Mouse (Mus musculus) layer of hippocampus, adult 18-20 months (tissue): ENCODE data around the gene Gm10320. TPM values are rescaled to one million over a fixed set of nuclear protein-coding genes. Genes with fewer than 3 reads are reported as not detected.

Source experiments
- DNase-seq, 2 experiments: peaks; one replicate each; pipeline ENCODE4 v3.0.0; 2022; ENCODE audit warnings: low spot score in 2 of 2
- long read RNA-seq: library from polyadenylated mRNA; stranded (forward); transcript quantifications from one replicate; pipeline ENCODE4 v2.0.0, GENCODE M21; 2021
- total RNA-seq, 2 experiments: library from RNA; stranded (reverse); gene quantifications; 2 replicates each; pipeline ENCODE4 v1.2.3; 2021

Gene Gm10320
- total RNA-seq: not detected
- long read RNA-seq: 0 reads

DNA sequence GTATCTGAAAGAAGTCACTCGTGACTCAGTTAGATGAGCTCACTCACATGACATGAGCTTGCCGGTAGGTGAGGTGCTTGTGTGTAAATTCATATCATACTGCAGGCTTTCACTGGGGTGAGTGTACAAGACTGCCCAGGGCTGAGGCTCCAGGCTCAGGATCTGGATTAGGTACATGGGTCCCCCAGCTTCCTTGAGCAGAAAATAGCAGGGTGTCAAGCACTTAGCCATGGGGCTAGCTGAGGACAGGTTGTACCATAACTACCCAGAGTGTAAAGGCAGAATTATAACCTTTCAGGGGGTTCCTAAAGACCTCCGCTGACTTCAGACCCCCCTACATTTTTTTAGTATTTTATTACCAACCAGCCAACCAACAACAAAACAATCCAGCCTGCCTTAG, at the start of gene Gm10320:
Gene Gm10320, minus strand, starts transcription at position 93 of the 400 bp plus-strand sequence.
- DNase-seq: no peak

GRCm38 (mm10) chr13:98541601-98542000, 49.8 kb upstream of the Gm10320 start:
- no peak for DNase-seq

GRCm38 (mm10) chr13:98540206-98540605, 48.4 kb upstream of the Gm10320 start:
- DNase-seq: no peak

GRCm38 (mm10) chr13:98539311-98539710, 47.5 kb upstream of the Gm10320 start:
- DNase-seq: no peak

GRCm38 (mm10) chr13:98538587-98538986, 46.8 kb upstream of the Gm10320 start:
- peak in 1 of 2 experiments; percentile 9 for DNase-seq

GRCm38 (mm10) chr13:98534913-98535262, 43.1 kb upstream of the Gm10320 start:
- DNase-seq: no peak

- DNase-seq: peak in 1 of 2 experiments; percentile 20
Measured at GRCm38 (mm10) chr13:98534190-98534912, 42.5 kb upstream of the Gm10320 start.

DNA sequence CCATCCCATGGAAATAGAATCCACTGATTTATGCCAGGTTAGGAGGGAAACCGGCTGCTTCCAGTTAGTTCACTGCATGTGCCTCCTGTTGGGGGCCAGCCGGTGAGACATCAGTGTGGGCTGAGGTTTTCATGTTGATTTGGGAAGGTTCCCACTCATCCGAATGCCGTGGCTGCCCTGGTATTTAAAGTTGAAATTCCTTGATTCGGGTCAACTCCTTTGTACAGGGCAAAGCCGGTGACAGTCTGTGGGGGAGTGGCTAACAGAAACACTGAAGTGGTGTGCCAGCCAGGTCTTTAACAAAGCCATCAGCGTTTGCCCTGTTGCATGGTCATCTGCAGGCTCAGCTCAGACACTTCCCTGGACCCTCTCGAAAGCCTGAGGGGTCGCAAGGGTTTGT, 41.6 kb upstream of the Gm10320 start:
- no peak for DNase-seq

DNA sequence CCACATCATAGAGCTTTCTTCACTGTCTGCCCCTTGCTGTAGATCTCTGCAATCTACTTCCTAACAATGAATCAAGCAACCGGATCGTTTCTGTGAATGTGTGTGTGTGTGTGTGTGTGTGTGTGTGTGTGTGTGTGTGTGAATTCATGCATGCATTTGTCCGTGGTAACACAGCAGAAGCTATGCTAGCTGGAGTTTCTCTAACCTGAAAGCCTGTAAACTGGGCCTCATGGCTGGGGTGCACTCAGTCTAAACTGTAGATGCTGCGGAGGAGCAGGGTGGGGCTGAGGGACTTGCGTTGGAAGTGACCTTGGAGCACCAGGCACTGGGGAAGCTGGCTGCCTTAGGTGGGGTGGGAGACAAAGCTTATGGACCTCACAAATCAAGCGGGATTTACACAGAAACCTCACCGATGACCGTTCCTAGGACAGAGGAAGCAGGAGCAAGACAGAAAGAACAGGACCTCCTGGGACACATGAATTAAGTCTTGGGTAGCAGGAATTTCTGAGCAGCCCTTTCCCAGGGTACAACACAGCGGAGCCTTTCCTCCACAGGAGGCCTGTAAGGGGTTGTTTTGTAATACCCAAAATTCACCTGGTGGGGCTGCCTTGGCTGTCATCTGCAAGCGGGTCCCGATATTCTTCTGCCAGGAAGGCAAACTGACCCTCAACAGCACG, 41.0 kb upstream of the Gm10320 start:
- DNase-seq: no peak

DNA sequence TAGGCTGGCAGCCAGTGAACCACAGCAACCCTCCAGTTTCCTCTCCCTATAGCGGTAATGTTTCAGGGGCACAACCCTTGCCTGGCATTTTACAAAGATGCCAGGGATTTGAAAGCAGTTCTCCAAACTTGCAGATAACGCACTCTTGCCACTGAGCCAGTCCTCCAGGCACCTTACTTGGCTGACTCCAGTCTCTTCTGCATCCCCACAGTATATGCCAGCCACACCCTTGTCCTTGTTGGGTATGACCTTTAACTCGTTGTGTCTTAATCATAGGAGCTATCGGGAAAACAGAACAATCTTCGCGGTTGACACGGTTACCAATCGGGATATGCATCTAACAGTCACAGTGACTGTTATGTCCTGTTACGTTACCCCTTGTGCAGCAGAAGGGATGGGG, 40.2 kb upstream of the Gm10320 start:
- no peak for DNase-seq

- no peak for DNase-seq
Measured at GRCm38 (mm10) chr13:98531306-98531705, 39.5 kb upstream of the Gm10320 start.

DNA sequence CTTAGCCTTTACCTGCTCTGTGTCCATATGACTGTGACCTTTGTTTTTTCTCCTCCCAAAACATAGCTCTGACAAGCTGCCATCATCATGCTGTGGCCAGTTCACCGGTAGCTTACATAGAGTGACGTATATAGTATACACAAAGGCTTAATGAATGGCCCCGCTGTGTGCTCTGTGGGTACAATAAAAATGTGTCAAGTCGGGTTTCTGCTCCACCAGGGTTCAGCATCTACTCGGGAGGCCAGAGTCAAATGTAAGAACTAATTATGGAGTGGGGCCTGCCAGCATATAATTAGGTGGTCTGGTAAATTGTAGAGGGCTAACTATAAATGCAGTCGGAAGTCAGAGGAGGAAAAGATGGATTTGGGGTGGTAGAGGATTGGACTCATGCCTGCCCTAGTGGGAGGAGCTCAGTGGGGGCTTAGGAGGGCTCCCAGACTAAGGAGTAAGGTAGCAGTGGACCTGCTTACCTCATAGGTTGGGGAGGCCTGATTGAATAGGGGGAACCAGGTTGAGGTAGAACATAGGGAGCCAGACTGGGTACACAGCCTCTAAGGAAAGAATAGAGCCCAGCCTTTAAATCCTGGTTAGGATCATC, 32.0 kb upstream of the Gm10320 start:
- no peak for DNase-seq

DNA sequence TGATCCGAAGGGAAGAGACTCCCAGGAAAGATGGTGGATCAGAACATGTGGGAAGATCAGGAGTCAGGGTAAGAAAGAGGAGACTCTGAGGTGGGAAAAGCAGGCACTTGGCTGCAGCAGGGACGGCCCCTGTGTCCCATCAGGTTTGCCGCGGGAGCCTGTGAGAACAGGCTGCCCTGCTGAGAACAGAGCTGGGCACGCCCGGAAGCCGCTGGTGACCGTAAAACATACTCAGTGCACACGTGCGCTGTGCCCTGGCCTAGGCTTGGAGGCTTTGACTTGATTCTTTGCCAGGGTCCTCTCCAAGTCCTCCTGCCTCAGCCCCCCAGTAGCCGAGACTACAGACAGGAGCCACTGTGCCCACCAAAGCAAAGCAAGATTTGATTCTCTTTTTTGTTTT, 26.5 kb upstream of the Gm10320 start:
- DNase-seq: no peak

GRCm38 (mm10) chr13:98517666-98518065, 25.9 kb upstream of the Gm10320 start:
- no peak for DNase-seq

- peak in 1 of 2 experiments; percentile 70 for DNase-seq
Measured at GRCm38 (mm10) chr13:98516985-98517384, 25.2 kb upstream of the Gm10320 start.

GRCm38 (mm10) chr13:98512066-98512465, 20.3 kb upstream of the Gm10320 start:
- no peak for DNase-seq

DNA sequence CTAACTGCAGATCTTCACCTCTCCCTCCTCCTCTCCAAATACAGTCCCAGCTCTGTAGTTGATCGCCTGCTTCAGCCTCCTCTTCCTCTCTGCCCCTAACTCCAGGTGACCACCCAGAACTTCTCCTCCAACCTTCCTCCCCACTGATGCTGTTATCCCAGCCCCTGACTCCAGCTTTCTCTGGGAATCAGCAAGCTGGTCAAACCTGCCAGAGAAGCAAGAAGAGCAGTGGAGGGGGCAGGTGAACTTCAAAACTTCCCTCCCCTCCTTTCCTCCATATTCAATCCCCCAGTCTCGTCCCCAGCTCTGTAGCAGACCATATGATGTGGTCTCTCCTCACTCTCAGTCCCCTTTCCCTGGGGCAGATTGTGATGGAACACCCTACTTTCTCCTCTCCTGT, 15.9 kb upstream of the Gm10320 start:
- no peak for DNase-seq

GRCm38 (mm10) chr13:98506496-98506895, 14.7 kb upstream of the Gm10320 start:
- no peak for DNase-seq

DNA sequence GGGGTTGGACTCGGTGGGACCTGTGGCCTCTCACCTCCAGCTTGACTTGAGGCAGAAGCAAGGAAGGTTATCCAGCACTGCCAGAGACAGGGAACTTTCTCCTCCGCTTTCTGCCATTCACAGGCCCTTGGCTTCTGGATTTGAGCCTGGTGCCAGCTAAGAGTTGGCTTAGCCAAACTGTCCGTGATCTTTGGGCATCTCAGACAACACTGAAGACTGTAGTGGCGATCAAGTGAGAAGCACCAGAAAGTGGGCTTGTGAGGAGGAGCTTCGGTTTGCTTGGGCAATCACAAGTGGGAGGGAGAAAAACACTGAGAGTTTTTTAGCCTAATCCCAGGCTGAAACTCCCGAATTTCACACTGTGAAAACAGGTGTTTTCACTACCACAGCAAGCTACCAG, 14.2 kb upstream of the Gm10320 start:
- no peak for DNase-seq

- no peak for DNase-seq
Measured at GRCm38 (mm10) chr13:98505489-98505857, 13.7 kb upstream of the Gm10320 start.

- no peak for DNase-seq
Measured at GRCm38 (mm10) chr13:98504661-98505488, 13.1 kb upstream of the Gm10320 start.
